Mouse (Mus musculus): ENCODE measurements around the gene Mboat7. TPM values are rescaled to one million over a fixed set of nuclear protein-coding genes. Genes with fewer than 3 reads are reported as not detected.
"Not testable (repeated sequence)": the region's sequence is repeated elsewhere in the genome, so short reads cannot be mapped to it uniquely, and the experiment has no call there.

The Mboat7 gene
- total RNA-seq (2021) = 100 to 1,000 TPM; 208 to 211 TPM

- peak; percentile 95 to 97 for DNase-seq (ENCODE audit: low spot score in 2 of 2)
- intact Hi-C loops (cut with DNase I) = loop anchor here (10.0 kb wide), 2 partner anchors 452 to 1372 kb away; partner anchors contain the start of gene U2af2
Observed at GRCm38 (mm10) chr7:3692987-3693808, at the start of gene Mboat7. Gene Mboat7, minus strand, starts transcription at chr7:3693523.

- intact Hi-C loops (cut with DNase I); DNase-seq (ENCODE audit: low spot score in 2 of 2): not testable (repeated sequence)
Observed at GRCm38 (mm10) chr7:3732675-3733074, 39.4 kb upstream of the Mboat7 start.

GRCm38 (mm10) chr7:3725459-3725858, 32.1 kb upstream of the Mboat7 start:
- intact Hi-C loops (cut with DNase I) = not testable (repeated sequence)

GRCm38 (mm10) chr7:3720268-3720667, 26.9 kb upstream of the Mboat7 start, which contains the start of gene Pirb:
Gene Pirb, minus strand, starts transcription at chr7:3720391.
- DNase-seq (ENCODE audit: low spot score in 2 of 2); intact Hi-C loops (cut with DNase I): not testable (repeated sequence)

More at GRCm38 (mm10) chr7:3725459-3725858, 32.1 kb upstream of the Mboat7 start:
- DNase-seq (ENCODE audit: low spot score in 2 of 2) = not testable (repeated sequence)

GRCm38 (mm10) chr7:3715249-3715648, 21.9 kb upstream of the Mboat7 start:
- intact Hi-C loops (cut with DNase I) = no loop called here
- DNase-seq (ENCODE audit: low spot score in 2 of 2) = no peak

GRCm38 (mm10) chr7:3712264-3712942, 19.1 kb upstream of the Mboat7 start:
- intact Hi-C loops (cut with DNase I) = no loop called here
- no peak for DNase-seq (ENCODE audit: low spot score in 2 of 2)

GRCm38 (mm10) chr7:3709000-3709399, 15.7 kb upstream of the Mboat7 start:
- intact Hi-C loops (cut with DNase I) = no loop called here
- no peak for DNase-seq (ENCODE audit: low spot score in 2 of 2)

- DNase-seq (ENCODE audit: low spot score in 2 of 2); intact Hi-C loops (cut with DNase I): not testable (repeated sequence)
Observed at GRCm38 (mm10) chr7:3708447-3708980, 15.2 kb upstream of the Mboat7 start.

- DNase-seq (ENCODE audit: low spot score in 2 of 2) = no peak
- intact Hi-C loops (cut with DNase I) = no loop called here
Observed at GRCm38 (mm10) chr7:3707568-3708413, 14.5 kb upstream of the Mboat7 start.

- no peak for DNase-seq (ENCODE audit: low spot score in 2 of 2)
- intact Hi-C loops (cut with DNase I) = no loop called here
Observed at GRCm38 (mm10) chr7:3707027-3707426, 13.7 kb upstream of the Mboat7 start.

GRCm38 (mm10) chr7:3706343-3706934, 13.1 kb upstream of the Mboat7 start:
- intact Hi-C loops (cut with DNase I) = no loop called here
- no peak for DNase-seq (ENCODE audit: low spot score in 2 of 2)

GRCm38 (mm10) chr7:3705911-3706310, 12.6 kb upstream of the Mboat7 start:
- intact Hi-C loops (cut with DNase I) = no loop called here
- DNase-seq (ENCODE audit: low spot score in 2 of 2) = no peak

GRCm38 (mm10) chr7:3705461-3705860, 12.1 kb upstream of the Mboat7 start:
- DNase-seq (ENCODE audit: low spot score in 2 of 2); intact Hi-C loops (cut with DNase I): not testable (repeated sequence)

GRCm38 (mm10) chr7:3704475-3704874, 11.2 kb upstream of the Mboat7 start:
- no peak for DNase-seq (ENCODE audit: low spot score in 2 of 2)
- intact Hi-C loops (cut with DNase I) = no loop called here

- DNase-seq (ENCODE audit: low spot score in 2 of 2) = peak; percentile 93 to 98
- intact Hi-C loops (cut with DNase I) = no loop called here
Observed at GRCm38 (mm10) chr7:3703879-3704441, 10.6 kb upstream of the Mboat7 start, which contains the start of gene Rps9. Gene Rps9, plus strand, starts transcription at chr7:3703993.

- DNase-seq (ENCODE audit: low spot score in 2 of 2) = no peak
- intact Hi-C loops (cut with DNase I) = no loop called here
Observed at GRCm38 (mm10) chr7:3703148-3703878, 10.0 kb upstream of the Mboat7 start.

- no peak for DNase-seq (ENCODE audit: low spot score in 2 of 2)
- intact Hi-C loops (cut with DNase I) = loop anchor here (10.0 kb wide), 2 partner anchors 446 to 1366 kb away; partner anchors contain the start of gene U2af2
Observed at GRCm38 (mm10) chr7:3698471-3698870, 5.1 kb upstream of the Mboat7 start.

- intact Hi-C loops (cut with DNase I) = loop anchor here (10.0 kb wide), 2 partner anchors 450 to 1370 kb away; partner anchors contain the start of gene U2af2
- DNase-seq (ENCODE audit: low spot score in 2 of 2) = not testable (repeated sequence)
Observed at GRCm38 (mm10) chr7:3694949-3695305, 1.6 kb upstream of the Mboat7 start.
